Mouse (Mus musculus) erythroblast, embryonic 14.5 days (primary cell): ENCODE data around the gene Itsn1. TPM values are rescaled to one million over a fixed set of nuclear protein-coding genes. Genes with fewer than 3 reads are reported as not detected.

Experiments
- H3K27me3 ChIP-seq: 2 replicates; pipeline ENCODE4 v1.6.1; 2012; ENCODE audit warnings: inconsistent platforms; ENCODE audit not compliant: control insufficient read depth
- H3K36me3 ChIP-seq: 2 replicates; pipeline ENCODE4 v1.6.1; 2012; ENCODE audit warnings: mild to moderate bottlenecking, inconsistent platforms; ENCODE audit not compliant: control insufficient read depth
- H3K4me1 ChIP-seq: 2 replicates; pipeline ENCODE4 v1.6.1; 2012; ENCODE audit warnings: inconsistent platforms; ENCODE audit not compliant: control insufficient read depth
- H3K4me3 ChIP-seq: replicated peaks from 2 replicates; pipeline ENCODE3; 2012; ENCODE audit warnings: moderate library complexity, mild to moderate bottlenecking, inconsistent platforms
- H3K9me3 ChIP-seq: 2 replicates; pipeline ENCODE4 v1.6.1; 2012; ENCODE audit warnings: low read length, inconsistent platforms, mixed read lengths; ENCODE audit not compliant: control insufficient read depth
- GATA1 ChIP-seq: IDR thresholded peaks from 2 replicates; pipeline ENCODE4 v1.6.1; 2012; ENCODE audit warnings: low read length, inconsistent platforms, mixed read lengths
- TAL1 ChIP-seq: IDR thresholded peaks from 3 replicates; pipeline ENCODE4 v1.6.1; 2012; ENCODE audit warnings: low read length, inconsistent platforms, mixed read lengths
- polyA plus RNA-seq: library from polyadenylated mRNA; stranded (reverse); fragments of >175 nt; gene quantifications from 2 replicates; pipeline ENCODE4 v1.2.3, GENCODE M21; 2012

Itsn1 gene
- polyA plus RNA-seq, 1 experiment = 31.5 TPM

GRCm38 (mm10) chr16:91848906-91849603, 120.0 kb downstream of the Itsn1 start:
- Histone ChIP-seq H3K4me3 (no peak overlapping the region), H3K9me3 (no peaks in the 10 kb centered on the region), H3K27me3 (no peaks in the 10 kb centered on the region), H3K4me1 (peaks cover 11% of the 10 kb centered on the region), H3K36me3 (peaks cover 97% of the 10 kb centered on the region)
- TF ChIP-seq TAL1 = no peak
- no peak for TF ChIP-seq GATA1

- Histone ChIP-seq H3K4me1 (peaks cover 9% of the 10 kb centered on the region), H3K27me3 (no peaks in the 10 kb centered on the region), H3K36me3 (peaks cover 97% of the 10 kb centered on the region), H3K9me3 (no peaks in the 10 kb centered on the region), H3K4me3 (no peak overlapping the region)
- TF ChIP-seq TAL1 = no peak
- TF ChIP-seq GATA1 = no peak
Observed at GRCm38 (mm10) chr16:91850175-91850574, 121.1 kb downstream of the Itsn1 start.

- Histone ChIP-seq H3K4me3 (no peak overlapping the region), H3K4me1 (peaks cover 7% of the 10 kb centered on the region), H3K36me3 (peaks cover 100% of the 10 kb centered on the region), H3K27me3 (no peaks in the 10 kb centered on the region), H3K9me3 (no peaks in the 10 kb centered on the region)
- TF ChIP-seq TAL1 (no peak), GATA1 (no peak)
Observed at GRCm38 (mm10) chr16:91851456-91852231, 122.6 kb downstream of the Itsn1 start.

GRCm38 (mm10) chr16:91852753-91853152, 123.7 kb downstream of the Itsn1 start:
- Histone ChIP-seq H3K36me3 (peaks cover 100% of the 10 kb centered on the region), H3K9me3 (no peaks in the 10 kb centered on the region), H3K4me3 (no peak overlapping the region), H3K4me1 (peaks cover 7% of the 10 kb centered on the region), H3K27me3 (no peaks in the 10 kb centered on the region)
- TF ChIP-seq TAL1 = no peak
- no peak for TF ChIP-seq GATA1

GRCm38 (mm10) chr16:91853223-91853622, 124.1 kb downstream of the Itsn1 start:
- Histone ChIP-seq H3K27me3 (no peaks in the 10 kb centered on the region), H3K9me3 (no peaks in the 10 kb centered on the region), H3K4me1 (peaks cover 7% of the 10 kb centered on the region), H3K4me3 (no peak overlapping the region), H3K36me3 (peaks cover 100% of the 10 kb centered on the region)
- TF ChIP-seq TAL1 (no peak), GATA1 (no peak)

GRCm38 (mm10) chr16:91858695-91859094, 129.6 kb downstream of the Itsn1 start:
- TF ChIP-seq TAL1 (no peak), GATA1 (no peak)
- Histone ChIP-seq H3K27me3 (no peaks in the 10 kb centered on the region), H3K36me3 (peaks cover 99% of the 10 kb centered on the region), H3K9me3 (no peaks in the 10 kb centered on the region), H3K4me1 (peaks cover 22% of the 10 kb centered on the region), H3K4me3 (no peak overlapping the region)

GRCm38 (mm10) chr16:91859203-91859602, 130.1 kb downstream of the Itsn1 start:
- Histone ChIP-seq H3K4me3 (no peak overlapping the region), H3K36me3 (peaks cover 99% of the 10 kb centered on the region), H3K4me1 (peaks cover 27% of the 10 kb centered on the region), H3K9me3 (no peaks in the 10 kb centered on the region), H3K27me3 (no peaks in the 10 kb centered on the region)
- TF ChIP-seq GATA1 (no peak), TAL1 (no peak)

- no peaks in the 10 kb centered on the region for H3K27me3 ChIP-seq
- H3K4me1 ChIP-seq = peaks cover 35% of the 10 kb centered on the region
- no peaks in the 10 kb centered on the region for H3K9me3 ChIP-seq
- TF ChIP-seq GATA1 (no peak), TAL1 (no peak)
- H3K4me3 ChIP-seq = no peak overlapping the region
- peaks cover 99% of the 10 kb centered on the region for H3K36me3 ChIP-seq
Observed at GRCm38 (mm10) chr16:91859958-91860357, 130.9 kb downstream of the Itsn1 start.

- no peaks in the 10 kb centered on the region for H3K27me3 ChIP-seq
Observed at GRCm38 (mm10) chr16:91860471-91861125, 131.5 kb downstream of the Itsn1 start.

More at GRCm38 (mm10) chr16:91860471-91861125, 131.5 kb downstream of the Itsn1 start:
- peaks cover 41% of the 10 kb centered on the region for H3K4me1 ChIP-seq
- no peaks in the 10 kb centered on the region for H3K9me3 ChIP-seq
- TF ChIP-seq GATA1 = no peak
- no peak for TF ChIP-seq TAL1
- no peak overlapping the region for H3K4me3 ChIP-seq
- H3K36me3 ChIP-seq = peaks cover 99% of the 10 kb centered on the region
